Mouse (Mus musculus) ZHBTc4 (cell line): ENCODE results near the gene 2700049A03Rik.

ENCODE experiments used
- DNase-seq: peaks from one replicate; pipeline ENCODE4 v3.0.0-alpha.2; 2011; ENCODE audit warnings: low read depth, low spot score

2700049A03Rik gene

DNA sequence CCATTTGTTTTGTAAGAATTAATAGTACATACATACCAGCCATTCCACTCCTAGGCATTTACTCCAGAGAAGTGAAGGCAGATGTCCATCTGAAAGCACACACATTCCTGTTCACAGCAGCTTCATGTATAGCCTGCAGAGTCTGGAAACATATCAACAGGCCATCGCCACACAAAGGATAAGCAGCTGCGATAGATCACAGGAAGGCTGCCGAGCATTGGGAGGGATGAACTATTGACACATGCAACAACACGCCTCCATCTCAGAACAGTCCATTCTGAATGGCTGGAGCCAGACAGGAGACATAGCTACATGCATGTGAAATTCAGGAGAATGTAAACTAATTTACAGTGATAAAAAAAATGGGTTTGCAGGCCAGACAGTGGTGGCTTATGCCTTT, 127.6 kb downstream of the 2700049A03Rik start:
- no peak for DNase-seq

DNA sequence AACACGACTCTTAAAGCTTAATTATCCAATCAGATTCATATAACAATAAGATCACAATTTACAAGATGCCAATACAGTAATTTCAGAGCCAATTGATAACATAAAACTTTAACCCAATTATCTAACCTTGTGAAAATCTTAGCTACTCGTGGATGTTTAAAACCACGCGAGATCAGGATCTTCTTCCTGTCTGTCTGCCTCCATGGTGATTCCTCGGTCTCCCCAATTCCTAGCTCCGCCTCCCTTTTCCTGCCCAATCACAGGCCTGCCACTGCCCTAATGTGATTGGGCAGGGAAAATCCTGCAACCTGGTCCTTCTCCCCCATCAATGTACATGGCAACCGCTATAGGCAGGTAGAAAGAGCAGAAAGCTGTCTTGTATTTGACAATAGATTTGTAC, 132.7 kb downstream of the 2700049A03Rik start:
- DNase-seq: no peak

GRCm38 (mm10) chr12:71271131-71271530, 134.5 kb downstream of the 2700049A03Rik start:
- DNase-seq: no peak

DNA sequence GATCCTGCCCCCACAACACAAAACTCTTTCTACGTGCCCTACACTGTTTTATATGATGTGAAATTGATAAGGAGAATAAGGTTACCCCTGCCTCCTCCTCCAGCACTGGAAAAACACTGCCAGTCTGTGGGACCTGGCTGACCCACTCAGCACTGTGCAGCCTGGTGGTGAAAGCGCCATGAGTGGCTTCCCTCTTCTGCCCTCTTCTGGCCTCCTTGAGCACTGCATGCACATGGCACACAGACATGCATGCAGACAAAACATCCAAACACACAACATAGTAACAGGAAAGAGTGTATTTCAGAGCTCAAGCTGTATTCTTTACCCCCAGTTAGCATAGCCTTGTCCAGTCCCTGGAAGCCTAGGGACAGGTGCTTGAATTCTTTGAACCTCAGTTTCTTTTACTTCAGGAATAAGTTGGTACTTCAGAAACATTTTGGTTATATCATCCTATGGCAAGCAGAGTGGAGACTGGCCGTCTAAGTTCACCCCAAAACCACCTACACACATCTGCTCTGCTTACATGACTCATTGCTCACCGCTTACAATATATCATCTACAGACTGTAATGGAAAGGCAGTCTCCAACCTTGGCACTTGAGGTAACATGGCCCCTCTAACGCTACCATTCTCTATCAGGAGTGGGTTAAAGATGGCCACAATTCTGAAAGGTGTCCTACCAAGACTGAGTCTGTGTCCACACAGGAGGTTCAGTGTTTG, 138.0 kb downstream of the 2700049A03Rik start:
- peak; percentile 67 for DNase-seq

- DNase-seq: no peak
Observed at GRCm38 (mm10) chr12:71275906-71276595, 139.4 kb downstream of the 2700049A03Rik start.

GRCm38 (mm10) chr12:71279521-71280262, 143.0 kb downstream of the 2700049A03Rik start:
- no peak for DNase-seq

GRCm38 (mm10) chr12:71281201-71281768, 144.6 kb downstream of the 2700049A03Rik start:
- no peak for DNase-seq

DNA sequence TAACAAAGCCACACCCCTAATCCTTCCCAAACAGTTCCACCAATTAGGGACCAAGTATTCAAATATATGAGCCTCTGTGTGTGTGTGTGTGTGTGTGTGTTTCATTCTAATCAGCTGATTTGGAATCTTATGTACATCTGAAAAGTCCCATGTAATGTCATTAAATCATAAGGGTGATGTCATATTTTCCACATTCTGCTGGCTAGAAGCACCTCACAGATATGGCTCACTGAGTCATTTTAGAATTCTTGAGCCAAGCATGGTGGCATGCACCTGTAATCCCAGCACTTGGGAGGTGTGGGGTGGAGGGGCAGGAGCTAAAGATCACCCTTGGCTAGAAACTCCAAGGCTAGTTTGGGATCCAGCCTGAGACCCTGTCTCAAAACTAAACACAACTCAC, 148.8 kb downstream of the 2700049A03Rik start:
- DNase-seq: no peak

GRCm38 (mm10) chr12:71290460-71290859, 153.8 kb downstream of the 2700049A03Rik start:
- no peak for DNase-seq
